Mouse (Mus musculus) lung, postnatal 0 days (tissue): ENCODE data around the gene Tenm1.

ENCODE experiments used
- CTCF ChIP-seq: IDR thresholded peaks from 2 replicates; pipeline ENCODE4 v1.5.1; 2016; ENCODE audit warnings: antibody characterized with exemption, mild to moderate bottlenecking
- EP300 ChIP-seq: IDR thresholded peaks from 2 replicates; pipeline ENCODE4 v1.6.1; 2016; ENCODE audit warnings: antibody characterized with exemption, mild to moderate bottlenecking, control low read depth

DNA sequence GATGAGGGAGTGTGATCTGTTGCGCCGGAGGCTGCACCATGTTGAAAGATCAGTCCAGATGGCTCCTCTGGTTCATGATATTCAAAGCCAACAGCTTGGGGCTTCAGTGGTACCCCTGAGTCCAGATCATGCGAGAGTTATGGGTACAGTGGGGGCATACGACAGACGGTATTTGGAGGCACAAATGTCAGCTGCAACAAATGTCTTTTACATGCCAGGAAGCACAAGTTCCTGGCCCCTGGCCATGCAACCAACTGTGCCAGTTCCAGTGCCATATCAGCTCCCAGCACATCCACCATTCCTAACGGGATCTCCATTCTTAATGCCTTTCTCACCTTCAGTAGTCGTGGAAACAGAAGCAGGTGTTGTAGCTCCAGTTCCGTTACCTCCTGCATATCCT is 938.6 kb downstream of the Tenm1 start:
- no peak for TF ChIP-seq EP300
- no peak for TF ChIP-seq CTCF
